Mouse (Mus musculus): ENCODE data around the gene Tmigd1. TPM values are rescaled to one million over a fixed set of nuclear protein-coding genes. Genes with fewer than 3 reads are reported as not detected.

The Tmigd1 gene
- polyA plus RNA-seq (2014; fragmentation: Nextera tagmentation; extraction: Ambion mirVana): not detected in 2 replicates

DNA sequence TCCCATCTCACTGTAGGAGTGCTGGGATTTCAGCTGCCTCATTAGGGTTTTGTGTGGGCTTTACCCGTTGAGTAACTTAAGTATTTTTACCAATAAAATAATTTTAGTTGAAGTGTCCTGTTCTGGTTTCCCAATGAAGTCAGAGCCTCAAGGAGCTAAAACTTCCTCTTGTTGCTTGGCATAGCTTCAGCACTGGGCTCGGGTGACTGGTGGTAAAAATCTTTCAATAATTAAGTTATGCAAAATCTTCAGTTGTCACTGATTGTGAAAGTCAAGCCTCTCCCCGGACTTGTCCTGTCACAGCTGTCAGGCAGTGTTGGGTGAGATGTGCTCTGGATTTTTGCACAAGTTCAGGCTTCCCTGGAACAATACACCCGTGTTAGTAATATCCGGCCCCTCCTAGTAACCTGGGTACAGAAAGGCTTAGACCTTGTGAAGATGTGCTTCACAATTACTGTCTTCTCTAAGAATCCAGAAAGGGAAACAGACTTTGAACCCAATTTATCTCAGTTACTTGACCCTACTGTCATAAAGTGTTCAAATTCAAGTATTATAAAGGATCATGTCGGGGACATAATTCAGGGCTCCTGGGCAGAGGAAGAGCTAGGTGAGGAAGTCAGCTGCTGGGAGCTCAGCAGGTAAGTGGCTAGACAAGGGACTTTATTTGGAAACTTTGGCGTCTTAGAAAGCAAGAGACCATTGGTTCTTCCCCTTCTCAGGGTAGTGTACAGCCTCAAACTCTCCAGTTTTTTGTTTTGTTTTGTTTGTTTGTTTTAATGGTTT is at the start of gene Tmigd1:
TSS of gene Tmigd1 (plus strand) at position 581 of the 783 bp plus-strand sequence.
- Histone ChIP-seq H3K27ac (no peak within 1 kb of the TSS), H3K9ac (no peak within 1 kb of the TSS), H3K4me2 (replicated peaks) (no peak within 1 kb of the TSS), H3K4me1 (replicated peaks; ENCODE audit: control insufficient read depth, insufficient read depth, low read length) (no peaks in the 10 kb centered on the region), H3K4me3 (replicated peaks; ENCODE audit: low read length) (no peak within 1 kb of the TSS), H3K36me3 (replicated peaks; ENCODE audit: control insufficient read depth, insufficient read depth) (no peaks in the 10 kb centered on the region), H3K27me3 (ENCODE audit: control insufficient read depth, insufficient read depth, low read length) (no peaks in the 10 kb centered on the region), H3K9me3 (ENCODE audit: control insufficient read depth, low read length) (no peaks in the 10 kb centered on the region)
- WGBS: 84% methylated on average over 7 of the region's 7 CpGs
- ATAC-seq (ENCODE audit: low FRiP score) (no peak), DNase-seq (ENCODE audit: low spot score) (no peak)

DNA sequence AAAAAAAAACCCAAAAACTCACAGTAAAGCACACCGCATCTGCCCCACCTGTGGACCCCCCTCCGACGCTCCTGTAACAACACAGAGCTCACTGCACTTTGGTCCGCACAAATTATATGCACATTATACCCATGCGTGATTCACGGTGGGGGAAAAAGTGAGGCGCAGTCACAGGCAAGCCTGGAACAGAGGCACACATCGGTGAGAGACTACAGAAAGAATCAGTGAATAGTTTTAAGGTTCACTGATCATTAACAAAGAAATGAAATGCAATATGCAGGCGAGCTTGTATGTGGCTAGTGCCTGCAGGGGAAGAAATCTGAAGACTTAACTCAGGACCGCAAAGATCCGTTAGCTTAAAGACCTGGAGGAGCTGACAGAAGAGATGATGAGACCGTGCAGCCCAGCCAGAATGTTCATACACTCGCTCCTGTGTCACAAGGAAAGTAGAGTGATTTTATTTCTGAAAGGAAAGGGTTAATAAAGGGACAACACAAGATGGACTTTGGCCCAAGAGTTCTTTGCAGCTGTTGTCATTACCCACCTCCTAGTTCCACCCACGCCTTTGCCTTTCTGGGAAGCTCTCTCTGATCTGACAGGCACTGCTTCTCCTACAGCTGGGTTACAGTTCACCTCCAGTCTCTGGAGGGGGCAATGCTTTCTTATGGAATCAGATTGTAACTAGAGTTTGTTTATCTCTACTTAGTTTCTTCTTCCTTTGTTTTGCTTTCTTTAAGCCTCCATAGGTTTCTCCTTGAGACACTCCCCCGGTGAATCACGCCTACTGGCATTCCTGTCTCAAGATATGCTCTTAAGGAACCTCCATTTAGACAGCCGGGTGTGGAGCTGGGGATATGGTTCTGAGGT is 47.3 kb upstream of the Tmigd1 start:
- H3K27ac ChIP-seq: no peak overlapping the region
- no peak overlapping the region for H3K9ac ChIP-seq
- WGBS: 34% methylated on average over 17 of the region's 17 CpGs
- DNase-seq (ENCODE audit: low spot score) (no peak), ATAC-seq (ENCODE audit: low FRiP score) (no peak)
- H3K4me3 ChIP-seq (replicated peaks; ENCODE audit: low read length): no peak overlapping the region
- H3K36me3 ChIP-seq (replicated peaks; ENCODE audit: control insufficient read depth, insufficient read depth): no peaks in the 10 kb centered on the region
- H3K27me3 ChIP-seq (ENCODE audit: control insufficient read depth, insufficient read depth, low read length): no peaks in the 10 kb centered on the region
- H3K9me3 ChIP-seq (ENCODE audit: control insufficient read depth, low read length): no peaks in the 10 kb centered on the region
- H3K4me2 ChIP-seq (replicated peaks): no peak overlapping the region
- no peaks in the 10 kb centered on the region for H3K4me1 ChIP-seq (replicated peaks; ENCODE audit: control insufficient read depth, insufficient read depth, low read length)

DNA sequence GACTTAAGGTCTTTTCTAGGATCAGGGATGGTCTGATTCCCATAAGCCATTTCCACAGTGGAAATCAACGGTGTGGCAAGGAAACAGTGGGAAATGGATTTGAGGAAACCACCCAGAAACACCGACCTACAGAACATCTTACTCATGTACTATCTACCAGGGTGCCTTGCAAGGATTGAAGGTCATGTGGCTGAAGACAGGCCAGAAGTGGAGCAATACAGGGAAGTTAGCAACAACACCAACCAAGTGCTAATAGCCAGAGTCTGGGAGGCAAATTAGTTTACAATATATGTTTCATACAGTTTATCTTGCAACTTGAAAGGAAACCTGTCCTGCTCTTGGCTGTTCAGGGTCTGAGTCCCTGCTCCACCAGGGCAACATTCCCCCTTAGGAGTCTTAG is 45.4 kb upstream of the Tmigd1 start:
- H3K4me3 ChIP-seq (replicated peaks; ENCODE audit: low read length): no peak overlapping the region
- H3K9me3 ChIP-seq (ENCODE audit: control insufficient read depth, low read length): no peaks in the 10 kb centered on the region
- no peak overlapping the region for H3K27ac ChIP-seq
- DNase-seq (ENCODE audit: low spot score) (no peak), ATAC-seq (ENCODE audit: low FRiP score) (no peak)
- no peaks in the 10 kb centered on the region for H3K4me1 ChIP-seq (replicated peaks; ENCODE audit: control insufficient read depth, insufficient read depth, low read length)
- WGBS: 91% methylated on average over 2 of the region's 2 CpGs
- no peak overlapping the region for H3K9ac ChIP-seq
- H3K27me3 ChIP-seq (ENCODE audit: control insufficient read depth, insufficient read depth, low read length): no peaks in the 10 kb centered on the region
- H3K4me2 ChIP-seq (replicated peaks): no peak overlapping the region
- no peaks in the 10 kb centered on the region for H3K36me3 ChIP-seq (replicated peaks; ENCODE audit: control insufficient read depth, insufficient read depth)

DNA sequence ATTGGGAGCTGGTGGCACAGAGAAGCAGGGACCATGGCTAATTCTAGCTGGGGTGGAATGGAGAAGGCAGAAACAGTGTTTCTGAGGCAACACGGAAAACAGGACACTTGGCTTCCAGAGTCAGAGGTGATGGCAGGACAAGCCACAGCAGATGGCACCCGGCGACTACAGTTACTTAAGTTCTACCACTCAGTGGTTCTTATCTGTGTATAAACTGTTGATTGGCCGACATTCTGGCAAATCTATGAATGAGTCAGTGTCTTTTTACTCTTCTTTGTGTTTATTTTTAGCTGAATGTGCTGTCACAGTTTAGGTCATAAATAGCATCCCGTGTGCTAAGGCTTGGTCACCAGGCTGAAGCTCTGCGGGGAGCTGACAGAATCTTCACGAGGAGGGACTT is 44.8 kb upstream of the Tmigd1 start:
- 88% methylated on average over 7 of the region's 7 CpGs for WGBS
- no peaks in the 10 kb centered on the region for H3K36me3 ChIP-seq (replicated peaks; ENCODE audit: control insufficient read depth, insufficient read depth)
- no peak for ATAC-seq (ENCODE audit: low FRiP score)
- DNase-seq (ENCODE audit: low spot score): no peak
- H3K9me3 ChIP-seq (ENCODE audit: control insufficient read depth, low read length): no peaks in the 10 kb centered on the region
- no peaks in the 10 kb centered on the region for H3K4me1 ChIP-seq (replicated peaks; ENCODE audit: control insufficient read depth, insufficient read depth, low read length)
- no peak overlapping the region for H3K9ac ChIP-seq
- no peak overlapping the region for H3K27ac ChIP-seq
- no peak overlapping the region for H3K4me2 ChIP-seq (replicated peaks)
- no peak overlapping the region for H3K4me3 ChIP-seq (replicated peaks; ENCODE audit: low read length)
- H3K27me3 ChIP-seq (ENCODE audit: control insufficient read depth, insufficient read depth, low read length): no peaks in the 10 kb centered on the region

DNA sequence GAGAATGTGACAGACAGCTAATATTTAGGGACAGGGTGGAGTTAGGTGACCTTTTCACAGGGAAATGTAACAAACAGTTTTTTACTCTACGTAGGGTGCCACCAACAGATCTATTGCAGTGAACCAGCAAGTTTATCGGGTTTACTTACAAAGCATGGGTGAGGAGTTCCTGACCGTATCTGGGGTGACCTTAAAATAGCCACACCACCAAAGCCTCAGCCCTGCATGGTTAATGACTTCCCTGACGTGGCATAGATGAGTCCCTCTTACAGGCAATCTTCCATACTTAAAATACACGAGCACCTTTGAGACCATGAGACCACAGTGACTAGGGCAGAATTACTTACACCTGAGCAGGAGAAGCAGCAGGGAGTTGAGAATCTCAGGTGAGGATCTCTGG is 43.2 kb upstream of the Tmigd1 start:
- no peak overlapping the region for H3K9ac ChIP-seq
- no peaks in the 10 kb centered on the region for H3K27me3 ChIP-seq (ENCODE audit: control insufficient read depth, insufficient read depth, low read length)
- 77% methylated on average over 5 of the region's 5 CpGs for WGBS
- no peak for ATAC-seq (ENCODE audit: low FRiP score)
- H3K9me3 ChIP-seq (ENCODE audit: control insufficient read depth, low read length): no peaks in the 10 kb centered on the region
- no peak overlapping the region for H3K4me3 ChIP-seq (replicated peaks; ENCODE audit: low read length)
- no peaks in the 10 kb centered on the region for H3K4me1 ChIP-seq (replicated peaks; ENCODE audit: control insufficient read depth, insufficient read depth, low read length)
- H3K27ac ChIP-seq: no peak overlapping the region
- DNase-seq (ENCODE audit: low spot score): no peak
- no peak overlapping the region for H3K4me2 ChIP-seq (replicated peaks)
- H3K36me3 ChIP-seq (replicated peaks; ENCODE audit: control insufficient read depth, insufficient read depth): no peaks in the 10 kb centered on the region

DNA sequence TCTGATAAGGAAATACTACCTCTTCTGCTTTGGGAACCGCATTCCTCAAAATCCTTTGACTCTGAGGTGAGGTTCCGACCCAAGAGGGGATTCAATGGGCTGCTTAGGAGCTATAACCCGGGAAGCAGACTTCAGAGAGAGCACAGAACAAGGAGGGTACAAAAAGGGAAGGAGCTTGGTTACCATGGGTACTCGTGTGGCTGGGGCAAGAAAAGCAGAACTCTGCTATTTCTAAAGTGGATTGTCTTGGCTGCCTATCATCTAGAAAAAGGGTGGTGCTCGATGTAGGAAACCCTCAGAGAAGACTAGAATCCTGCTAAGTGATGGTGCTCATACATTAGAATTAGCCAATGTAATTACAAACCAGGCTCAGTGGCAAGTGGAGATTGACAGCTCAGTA is 42.7 kb upstream of the Tmigd1 start:
- DNase-seq (ENCODE audit: low spot score): no peak
- H3K9ac ChIP-seq: no peak overlapping the region
- no peaks in the 10 kb centered on the region for H3K4me1 ChIP-seq (replicated peaks; ENCODE audit: control insufficient read depth, insufficient read depth, low read length)
- no peak overlapping the region for H3K4me3 ChIP-seq (replicated peaks; ENCODE audit: low read length)
- H3K27me3 ChIP-seq (ENCODE audit: control insufficient read depth, insufficient read depth, low read length): no peaks in the 10 kb centered on the region
- no peaks in the 10 kb centered on the region for H3K36me3 ChIP-seq (replicated peaks; ENCODE audit: control insufficient read depth, insufficient read depth)
- WGBS: 61% methylated on average over 5 of the region's 5 CpGs
- no peak for ATAC-seq (ENCODE audit: low FRiP score)
- H3K9me3 ChIP-seq (ENCODE audit: control insufficient read depth, low read length): no peaks in the 10 kb centered on the region
- no peak overlapping the region for H3K27ac ChIP-seq
- no peak overlapping the region for H3K4me2 ChIP-seq (replicated peaks)

DNA sequence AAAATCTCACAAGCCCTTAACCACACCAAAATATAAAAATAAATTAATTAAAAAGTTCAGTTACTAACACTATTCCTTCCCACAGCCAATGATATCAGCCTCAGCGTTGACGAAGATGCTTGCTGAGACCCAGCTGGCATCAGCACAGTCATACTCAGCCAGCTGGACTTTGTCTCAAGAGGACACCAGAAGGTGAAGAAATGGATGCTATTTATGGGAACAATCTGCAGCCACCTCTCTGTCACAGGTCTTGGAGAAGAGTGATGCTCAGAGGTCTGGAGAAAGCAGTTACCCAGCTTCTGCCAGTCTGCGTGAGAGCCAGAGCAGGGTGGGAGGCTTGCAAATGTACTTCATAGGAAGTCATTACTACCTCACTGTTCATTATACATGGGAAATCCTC is 40.8 kb upstream of the Tmigd1 start:
- H3K27me3 ChIP-seq (ENCODE audit: control insufficient read depth, insufficient read depth, low read length): no peaks in the 10 kb centered on the region
- 94% methylated on average over 3 of the region's 3 CpGs for WGBS
- no peak overlapping the region for H3K4me3 ChIP-seq (replicated peaks; ENCODE audit: low read length)
- ATAC-seq (ENCODE audit: low FRiP score) (no peak), DNase-seq (ENCODE audit: low spot score) (no peak)
- no peak overlapping the region for H3K27ac ChIP-seq
- no peak overlapping the region for H3K9ac ChIP-seq
- H3K36me3 ChIP-seq (replicated peaks; ENCODE audit: control insufficient read depth, insufficient read depth): no peaks in the 10 kb centered on the region
- H3K9me3 ChIP-seq (ENCODE audit: control insufficient read depth, low read length): no peaks in the 10 kb centered on the region
- H3K4me2 ChIP-seq (replicated peaks): no peak overlapping the region
- H3K4me1 ChIP-seq (replicated peaks; ENCODE audit: control insufficient read depth, insufficient read depth, low read length): no peaks in the 10 kb centered on the region

DNA sequence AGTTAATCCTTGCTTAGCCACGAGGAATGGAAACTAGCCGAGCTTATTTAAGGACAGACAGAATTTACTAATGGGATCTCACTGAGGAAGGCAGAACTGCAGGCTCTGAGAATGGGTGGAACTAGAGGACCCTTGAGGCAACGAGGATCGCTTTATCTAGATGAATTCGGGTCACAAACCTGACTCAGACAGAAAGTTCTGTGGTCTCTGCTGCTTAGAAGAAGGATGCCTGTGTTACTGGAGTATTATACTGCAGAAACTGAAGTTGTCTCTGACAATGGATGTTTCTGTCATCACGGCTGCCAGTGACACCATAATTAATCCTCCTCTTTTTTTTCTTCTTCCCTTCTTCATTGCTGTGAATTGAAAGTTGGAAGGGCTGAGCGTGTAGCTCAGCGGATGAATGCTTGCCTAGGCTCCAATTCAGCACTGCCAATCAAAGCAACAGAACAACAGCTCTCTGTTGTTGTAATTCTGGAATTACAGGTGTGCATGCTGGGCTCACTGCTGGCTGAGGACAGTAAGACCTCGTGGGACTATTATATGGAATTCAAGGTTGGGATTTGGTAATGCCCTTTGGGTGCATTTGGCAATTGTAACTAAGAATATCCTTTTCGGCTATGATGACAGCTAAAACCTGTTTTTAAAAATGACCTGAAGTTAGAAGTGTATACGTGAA is 29.3 kb upstream of the Tmigd1 start:
- no peak overlapping the region for H3K4me3 ChIP-seq (replicated peaks; ENCODE audit: low read length)
- no peak overlapping the region for H3K4me2 ChIP-seq (replicated peaks)
- no peaks in the 10 kb centered on the region for H3K27me3 ChIP-seq (ENCODE audit: control insufficient read depth, insufficient read depth, low read length)
- H3K9me3 ChIP-seq (ENCODE audit: control insufficient read depth, low read length): no peaks in the 10 kb centered on the region
- H3K9ac ChIP-seq: no peak overlapping the region
- H3K36me3 ChIP-seq (replicated peaks; ENCODE audit: control insufficient read depth, insufficient read depth): no peaks in the 10 kb centered on the region
- WGBS: 62% methylated on average over 11 of the region's 11 CpGs
- ATAC-seq (ENCODE audit: low FRiP score): no peak
- H3K4me1 ChIP-seq (replicated peaks; ENCODE audit: control insufficient read depth, insufficient read depth, low read length): no peaks in the 10 kb centered on the region
- H3K27ac ChIP-seq: no peak overlapping the region
- DNase-seq (ENCODE audit: low spot score): no peak

DNA sequence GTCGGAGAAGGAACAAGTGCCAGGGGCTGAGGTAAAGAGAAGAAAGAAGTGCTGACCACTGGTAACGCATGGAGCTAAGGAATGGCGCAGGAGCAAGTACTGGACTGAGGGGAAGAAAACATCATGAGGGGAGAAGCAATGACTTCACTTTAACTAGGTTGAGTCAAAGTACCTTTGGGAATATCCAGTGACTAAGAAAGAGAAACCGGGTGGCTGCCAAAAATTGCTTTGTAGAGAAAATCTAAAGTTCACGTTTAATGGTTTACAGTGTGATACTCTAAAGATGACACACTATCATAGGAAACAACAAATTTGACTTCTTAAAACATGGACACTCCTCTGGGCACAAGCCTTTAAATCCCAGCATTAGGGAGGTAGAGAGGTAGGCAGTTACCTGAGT is 28.1 kb upstream of the Tmigd1 start:
- Histone ChIP-seq H3K4me3 (replicated peaks; ENCODE audit: low read length) (no peak overlapping the region), H3K4me2 (replicated peaks) (no peak overlapping the region), H3K4me1 (replicated peaks; ENCODE audit: control insufficient read depth, insufficient read depth, low read length) (no peaks in the 10 kb centered on the region), H3K9me3 (ENCODE audit: control insufficient read depth, low read length) (no peaks in the 10 kb centered on the region), H3K36me3 (replicated peaks; ENCODE audit: control insufficient read depth, insufficient read depth) (no peaks in the 10 kb centered on the region), H3K9ac (no peak overlapping the region), H3K27me3 (ENCODE audit: control insufficient read depth, insufficient read depth, low read length) (no peaks in the 10 kb centered on the region), H3K27ac (no peak overlapping the region)
- ATAC-seq (ENCODE audit: low FRiP score) (no peak), DNase-seq (ENCODE audit: low spot score) (no peak)
- WGBS: 93% methylated on average over 5 of the region's 5 CpGs
